Mouse (Mus musculus): Measurements from ENCODE around the gene Cryzl2. TPM values are rescaled to one million over a fixed set of nuclear protein-coding genes. Genes with fewer than 3 reads are reported as not detected.

Gene Cryzl2
- total RNA-seq, 2 experiments from 2014 or later = 3.7 to 5.0 TPM

GRCm38 (mm10) chr1:157514298-157514697 lies 55.9 kb downstream of the Cryzl2 start:
- TF ChIP-seq CTCF (IDR thresholded peaks at IDR 0.05) = no peak
- H3K4me3 ChIP-seq = no peak overlapping the region
- H3K27ac ChIP-seq = no peak overlapping the region
- DNase-seq (ENCODE audit: extremely low spot score in 1 of 2, low spot score in 2 of 2) = no peak
- intact Hi-C loops (cut with DNase I) = no loop called here

- DNase-seq (ENCODE audit: extremely low spot score in 1 of 2, low spot score in 2 of 2) = no peak
- intact Hi-C loops (cut with DNase I) = loop anchor here (5.0 kb wide), 2 partner anchors 90 to 350 kb away; no protein-coding TSS in a partner anchor
- TF ChIP-seq CTCF (IDR thresholded peaks at IDR 0.05) = no peak
- Histone ChIP-seq H3K27ac (peak overlapping the region; percentile 87), H3K4me3 (no peak overlapping the region)
Observed at GRCm38 (mm10) chr1:157516838-157517808, 58.7 kb downstream of the Cryzl2 start.

- no peak for TF ChIP-seq CTCF (IDR thresholded peaks at IDR 0.05)
- DNase-seq (ENCODE audit: extremely low spot score in 1 of 2, low spot score in 2 of 2) = peak; percentile 68
- no peak overlapping the region for H3K4me3 ChIP-seq
- intact Hi-C loops (cut with DNase I) = loop anchor here (2.0 to 5.0 kb wide), 3 partner anchors 73 to 351 kb away; no protein-coding TSS in a partner anchor
- H3K27ac ChIP-seq = peak overlapping the region; percentile 87
Observed at GRCm38 (mm10) chr1:157518111-157518523, 59.7 kb downstream of the Cryzl2 start.

GRCm38 (mm10) chr1:157519396-157519795 lies 61.0 kb downstream of the Cryzl2 start:
- peak overlapping the region; percentile 87 for H3K27ac ChIP-seq
- no peak for TF ChIP-seq CTCF (IDR thresholded peaks at IDR 0.05)
- intact Hi-C loops (cut with DNase I) = loop anchor here (2.0 to 5.0 kb wide), 3 partner anchors 75 to 352 kb away; no protein-coding TSS in a partner anchor
- no peak overlapping the region for H3K4me3 ChIP-seq
- DNase-seq (ENCODE audit: extremely low spot score in 1 of 2, low spot score in 2 of 2) = no peak

GRCm38 (mm10) chr1:157522322-157522721 lies 63.9 kb downstream of the Cryzl2 start:
- intact Hi-C loops (cut with DNase I) = no loop called here
- no peak overlapping the region for H3K27ac ChIP-seq
- no peak for TF ChIP-seq CTCF (IDR thresholded peaks at IDR 0.05)
- H3K4me3 ChIP-seq = no peak overlapping the region
- no peak for DNase-seq (ENCODE audit: extremely low spot score in 1 of 2, low spot score in 2 of 2)

GRCm38 (mm10) chr1:157524775-157525174 lies 66.4 kb downstream of the Cryzl2 start:
- intact Hi-C loops (cut with DNase I) = no loop called here
- Histone ChIP-seq H3K4me3 (no peak overlapping the region), H3K27ac (no peak overlapping the region)
- DNase-seq (ENCODE audit: extremely low spot score in 1 of 2, low spot score in 2 of 2) = no peak
- TF ChIP-seq CTCF (IDR thresholded peaks at IDR 0.05) = no peak

- intact Hi-C loops (cut with DNase I) = no loop called here
- H3K4me3 ChIP-seq = no peak overlapping the region
- TF ChIP-seq CTCF (IDR thresholded peaks at IDR 0.05) = no peak
- DNase-seq (ENCODE audit: extremely low spot score in 1 of 2, low spot score in 2 of 2) = no peak
- H3K27ac ChIP-seq = no peak overlapping the region
Observed at GRCm38 (mm10) chr1:157525692-157526354, 67.4 kb downstream of the Cryzl2 start.

- Histone ChIP-seq H3K27ac (no peak overlapping the region), H3K4me3 (no peak overlapping the region)
- TF ChIP-seq CTCF (IDR thresholded peaks at IDR 0.05) = no peak
- DNase-seq (ENCODE audit: extremely low spot score in 1 of 2, low spot score in 2 of 2) = no peak
- intact Hi-C loops (cut with DNase I) = no loop called here
Observed at GRCm38 (mm10) chr1:157526625-157527024, 68.2 kb downstream of the Cryzl2 start.

- no peak for TF ChIP-seq CTCF (IDR thresholded peaks at IDR 0.05)
- intact Hi-C loops (cut with DNase I) = no loop called here
- no peak for DNase-seq (ENCODE audit: extremely low spot score in 1 of 2, low spot score in 2 of 2)
- Histone ChIP-seq H3K4me3 (no peak overlapping the region), H3K27ac (no peak overlapping the region)
Observed at GRCm38 (mm10) chr1:157532826-157533460, 74.6 kb downstream of the Cryzl2 start.

- intact Hi-C loops (cut with DNase I) = loop anchor here (5.0 kb wide), 1 partner anchor 238 kb away; no protein-coding TSS in a partner anchor
Observed at GRCm38 (mm10) chr1:157535571-157535970, 77.2 kb downstream of the Cryzl2 start.

GRCm38 (mm10) chr1:157536471-157536870 lies 78.1 kb downstream of the Cryzl2 start:
- Histone ChIP-seq H3K27ac (0 out of 2 replicates have a peak overlapping the region, but pooled peaks have one; percentile 13), H3K4me3 (no peak overlapping the region)
- peak; percentile 55 to 60 for DNase-seq (ENCODE audit: extremely low spot score in 1 of 2, low spot score in 2 of 2)
- peak; percentile 93 for TF ChIP-seq CTCF (IDR thresholded peaks at IDR 0.05)
- intact Hi-C loops (cut with DNase I) = loop anchor here (2.0 to 5.0 kb wide), 2 partner anchors 124 to 239 kb away; partner anchors contain the start of gene Rasal2

More at GRCm38 (mm10) chr1:157535571-157535970, 77.2 kb downstream of the Cryzl2 start:
- H3K4me3 ChIP-seq = no peak overlapping the region
- no peak for DNase-seq (ENCODE audit: extremely low spot score in 1 of 2, low spot score in 2 of 2)
- TF ChIP-seq CTCF (IDR thresholded peaks at IDR 0.05) = no peak
- no peak overlapping the region for H3K27ac ChIP-seq

Data from left cerebral cortex, adult 2 months (tissue).